Mouse (Mus musculus): Measurements from ENCODE around the gene Mrps15.

Mrps15 gene

GRCm38 (mm10) chr4:126046851-126047585, at the start of gene Mrps15:
Gene Mrps15 (plus strand): TSS chr4:126046925.
- DNase-seq (ENCODE audit: low spot score) = peak; percentile 70

- DNase-seq (ENCODE audit: low spot score) = no peak
These were observed 48.9 kb upstream of the Mrps15 start for GRCm38 (mm10) chr4:125997826-125998225.

DNA sequence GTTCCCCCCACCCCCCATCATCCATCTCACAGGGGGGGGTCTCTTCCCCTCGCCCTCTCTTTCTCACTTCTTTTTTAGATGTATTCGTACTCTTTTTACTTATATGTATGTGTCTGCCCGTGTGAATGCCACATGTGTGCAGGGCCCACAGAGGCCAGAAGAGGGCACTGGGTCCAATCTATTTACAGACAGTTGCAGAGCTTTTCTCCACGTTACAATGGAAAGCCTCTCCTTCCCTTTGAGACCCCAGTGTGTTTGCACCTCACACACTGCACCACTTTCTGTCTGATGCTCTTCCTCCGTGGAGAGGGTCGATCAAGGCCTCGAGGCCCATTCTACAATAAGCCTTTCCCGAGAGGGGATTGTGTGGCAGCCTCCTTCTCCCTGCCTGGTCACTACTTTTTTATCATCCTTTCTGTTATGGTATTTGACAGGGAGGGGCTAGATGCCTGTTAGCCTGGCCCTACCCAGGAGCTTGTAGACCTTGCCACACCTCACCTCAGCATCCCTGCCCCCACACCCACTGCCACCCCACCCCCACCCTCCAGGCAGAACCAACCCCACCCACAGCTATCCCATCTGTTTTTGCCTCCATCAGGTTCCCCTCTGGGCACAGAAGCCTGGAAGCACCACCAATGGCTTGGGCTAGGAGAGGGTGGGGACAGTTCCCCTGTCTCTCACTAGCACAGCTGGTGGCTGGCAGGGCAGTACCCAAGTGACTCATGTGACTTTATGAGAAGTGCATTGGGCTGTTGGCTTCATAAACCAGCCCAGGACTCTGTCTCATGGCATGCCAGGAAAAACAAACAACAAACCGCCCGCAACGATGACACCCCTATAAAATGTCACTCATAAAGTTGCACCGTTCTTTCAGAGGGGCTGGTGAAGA, 45.2 kb upstream of the Mrps15 start:
- no peak for DNase-seq (ENCODE audit: low spot score)

GRCm38 (mm10) chr4:126017676-126018332, 28.9 kb upstream of the Mrps15 start:
- no peak for DNase-seq (ENCODE audit: low spot score)

GRCm38 (mm10) chr4:126018966-126019538, 27.7 kb upstream of the Mrps15 start:
- DNase-seq (ENCODE audit: low spot score) = no peak

- DNase-seq (ENCODE audit: low spot score) = no peak
These were observed 22.3 kb upstream of the Mrps15 start, which contains the start of gene Csf3r for GRCm38 (mm10) chr4:126024303-126024900. Gene Csf3r (plus strand): TSS chr4:126024550.

DNA sequence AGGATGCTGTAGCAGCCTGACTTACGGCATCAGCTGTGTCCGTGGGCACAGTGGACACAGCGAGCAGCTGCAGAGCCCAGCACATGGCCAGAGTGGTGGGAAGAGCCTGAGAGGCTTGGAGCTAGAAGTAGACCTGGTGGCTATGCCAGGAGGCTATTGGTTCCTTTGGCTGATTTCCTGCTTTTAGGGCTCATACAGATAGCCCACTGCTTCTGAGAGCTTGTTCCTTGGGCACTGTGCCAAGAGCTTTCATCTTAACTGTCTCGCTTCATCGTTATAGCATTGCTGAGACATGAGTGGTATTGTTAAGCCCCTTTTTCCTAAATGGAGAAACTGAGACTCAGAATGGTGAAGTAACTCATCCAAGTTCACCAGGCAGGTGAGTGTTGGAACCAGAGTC, 20.9 kb upstream of the Mrps15 start:
- no peak for DNase-seq (ENCODE audit: low spot score)

- DNase-seq (ENCODE audit: low spot score) = no peak
These were observed 18.7 kb upstream of the Mrps15 start for GRCm38 (mm10) chr4:126027980-126028379.

- DNase-seq (ENCODE audit: low spot score) = no peak
These were observed 17.7 kb upstream of the Mrps15 start for GRCm38 (mm10) chr4:126029042-126029441.

GRCm38 (mm10) chr4:126030705-126031104, 16.0 kb upstream of the Mrps15 start:
- no peak for DNase-seq (ENCODE audit: low spot score)

- no peak for DNase-seq (ENCODE audit: low spot score)
These were observed 11.3 kb upstream of the Mrps15 start for GRCm38 (mm10) chr4:126035413-126035812.

- DNase-seq (ENCODE audit: low spot score) = no peak
These were observed 4.9 kb downstream of the Mrps15 start for GRCm38 (mm10) chr4:126051617-126052016.

GRCm38 (mm10) chr4:126057207-126058133, 10.7 kb downstream of the Mrps15 start:
- no peak for DNase-seq (ENCODE audit: low spot score)

- peak; percentile 78 for DNase-seq (ENCODE audit: low spot score)
These were observed 11.6 kb downstream of the Mrps15 start, which contains the start of gene Oscp1 for GRCm38 (mm10) chr4:126058134-126058996. Gene Oscp1 (plus strand): TSS chr4:126058565.

DNA sequence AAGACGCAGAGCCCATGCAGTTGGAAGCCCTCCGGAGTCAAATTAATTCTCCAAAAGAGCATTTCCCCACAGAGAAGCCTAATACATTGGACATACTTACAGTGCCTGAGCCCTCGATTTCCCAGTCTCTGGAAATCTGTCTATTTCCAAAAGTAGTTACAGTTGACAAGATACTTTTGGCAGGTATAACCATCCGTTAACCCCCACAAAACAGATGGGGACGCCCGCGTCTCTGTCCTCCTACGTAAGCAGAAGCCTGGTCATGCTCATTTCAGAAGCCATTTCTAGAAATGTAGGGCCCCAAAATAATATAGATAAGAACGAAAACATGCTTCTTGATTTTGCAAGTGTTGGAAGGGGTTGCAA, 12.3 kb downstream of the Mrps15 start:
- DNase-seq (ENCODE audit: low spot score) = no peak

DNA sequence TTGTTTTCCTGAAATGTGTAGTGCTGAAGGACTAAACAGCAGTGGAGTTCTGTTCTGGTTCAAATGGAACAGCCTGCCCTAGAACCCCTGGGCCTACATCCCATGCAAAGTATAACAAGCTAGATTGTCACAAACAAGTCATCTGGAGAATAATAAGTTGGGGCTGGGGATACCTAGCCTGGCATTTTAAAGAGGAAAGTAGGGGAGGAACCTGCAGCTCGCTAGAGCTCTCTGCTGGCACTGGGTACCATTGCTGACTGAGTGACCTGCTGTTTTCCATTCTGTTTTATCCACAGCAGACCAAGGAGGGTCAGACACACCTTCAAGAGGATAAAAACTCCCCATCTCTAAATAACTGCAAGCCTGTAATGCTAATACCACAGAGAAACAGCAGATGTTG, 16.1 kb downstream of the Mrps15 start:
- DNase-seq (ENCODE audit: low spot score) = no peak

DNA sequence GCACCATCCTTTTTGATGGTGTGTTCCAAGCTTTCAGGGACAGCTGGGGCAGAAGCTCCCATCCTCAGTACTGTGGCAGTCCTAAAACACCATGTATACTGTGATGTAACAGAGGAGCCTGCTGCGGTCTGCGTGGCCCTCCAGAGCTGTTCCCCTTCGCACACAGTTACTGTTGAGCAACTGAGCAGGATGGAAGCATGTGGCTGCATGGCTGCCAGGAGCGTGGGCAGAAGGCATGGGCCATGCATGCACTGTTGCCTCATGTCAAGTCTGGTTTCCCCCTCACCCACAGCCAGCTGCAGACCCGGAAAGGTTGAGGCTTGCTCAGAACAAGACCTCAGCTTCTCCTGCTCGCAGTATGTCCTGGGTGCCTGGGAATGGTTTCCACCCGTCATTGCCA, 18.5 kb downstream of the Mrps15 start:
- no peak for DNase-seq (ENCODE audit: low spot score)

DNA sequence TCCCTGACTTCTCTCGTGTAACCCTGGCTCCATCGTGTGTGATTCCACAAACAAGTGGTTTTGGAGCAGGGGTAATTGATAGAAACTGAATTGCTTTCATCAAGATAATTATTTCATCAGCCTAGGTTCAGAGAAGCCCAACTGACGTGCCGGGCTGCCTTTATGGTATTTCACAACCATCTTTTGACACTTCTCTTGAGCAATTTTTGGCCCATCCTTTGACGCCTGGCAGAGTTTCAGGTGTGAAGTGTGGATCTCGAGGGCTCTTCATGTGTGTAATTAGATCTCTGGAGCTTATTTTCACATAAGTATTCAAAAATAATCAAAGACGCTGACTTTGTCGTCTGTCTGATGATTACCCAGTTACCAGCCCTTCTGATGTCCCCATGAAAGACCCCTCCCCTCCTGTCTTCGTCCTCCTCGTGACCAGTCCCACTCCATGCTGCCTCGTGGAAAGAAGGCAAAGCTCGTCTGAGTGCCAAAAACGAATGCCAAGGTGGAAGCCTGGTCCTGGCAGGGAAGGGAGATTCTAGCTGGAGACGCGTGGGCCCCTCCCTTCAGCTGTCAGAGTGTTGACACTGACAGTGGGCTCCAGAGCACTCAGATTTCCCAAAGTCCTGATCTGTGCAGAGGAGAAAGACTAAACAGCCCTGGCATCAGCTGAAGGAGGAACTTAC, 20.8 kb downstream of the Mrps15 start:
- no peak for DNase-seq (ENCODE audit: low spot score)

DNA sequence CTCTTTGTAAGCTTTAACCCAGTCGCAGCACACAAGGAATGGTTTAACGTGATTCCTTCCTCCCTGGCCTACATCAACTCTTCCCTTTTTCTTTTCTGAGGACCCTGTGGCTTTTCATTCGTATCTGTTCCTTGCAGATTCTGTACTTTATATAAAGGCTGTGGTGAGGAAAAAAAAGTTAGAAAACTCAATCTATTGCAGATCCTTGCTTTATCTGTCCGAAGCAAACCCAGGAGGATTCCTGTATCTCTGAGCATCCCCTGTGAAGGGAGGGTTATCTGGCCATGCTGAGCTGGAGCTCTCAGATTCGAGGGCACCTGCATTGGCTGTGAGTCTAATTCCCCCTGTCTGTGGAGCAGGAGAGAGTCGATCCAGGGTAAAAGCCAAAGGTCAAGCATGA, 22.1 kb downstream of the Mrps15 start:
- no peak for DNase-seq (ENCODE audit: low spot score)
